Mouse (Mus musculus) midbrain, embryonic 12.5 days (tissue): ENCODE measurements at regions not wholly inside any gene's neighbourhood (a gene's known extent, or its start where the extent isn't known, plus 50 kb on each side); places are given as distances from the start of the nearest gene placed in this dataset.
A peak's percentile ranks its signal among the peaks of the same experiment; 100 is the strongest.

Experiments
- ATAC-seq: fragments of 200-750 bp; cut with Nextera tagmentation; 2 replicates; pipeline ENCODE4 v1.8.0; 2017; ENCODE audit warnings: low read depth, moderate TSS enrichment, moderate library complexity; ENCODE audit not compliant: low FRiP score
- H3K27ac ChIP-seq: fragments of 300-500 bp; sonication (generic); replicated peaks from 2 replicates; pipeline ENCODE4 v1.5.1; 2016; ENCODE audit warnings: mild to moderate bottlenecking
- H3K27me3 ChIP-seq: fragments of 300-500 bp; sonication (generic); 2 replicates; pipeline ENCODE4 v1.6.1; 2016; ENCODE audit warnings: mild to moderate bottlenecking
- H3K36me3 ChIP-seq: fragments of 300-500 bp; sonication (generic); 2 replicates; pipeline ENCODE4 v1.6.1; 2016
- H3K4me1 ChIP-seq: fragments of 300-500 bp; sonication (generic); 2 replicates; pipeline ENCODE4 v1.6.1; 2016
- H3K4me2 ChIP-seq: fragments of 300-500 bp; sonication (generic); replicated peaks from 2 replicates; pipeline ENCODE4 v1.6.1; 2016; ENCODE audit warnings: mild to moderate bottlenecking, moderate library complexity
- H3K4me3 ChIP-seq: fragments of 300-500 bp; sonication (generic); 2 replicates; pipeline ENCODE4 v1.5.1; 2016; ENCODE audit warnings: mild to moderate bottlenecking
- H3K9ac ChIP-seq: fragments of 300-500 bp; sonication (generic); replicated peaks from 2 replicates; pipeline ENCODE4 v1.6.1; 2016; ENCODE audit warnings: mild to moderate bottlenecking, moderate library complexity
- H3K9me3 ChIP-seq: fragments of 300-500 bp; sonication (generic); 2 replicates; pipeline ENCODE4 v1.6.1; 2016; ENCODE audit warnings: mild to moderate bottlenecking
- WGBS: fragments of 180-500 bp; shearing (Covaris S2); methylation state at CpG from one replicate; pipeline ENCODE4 v1.1.7; 2016; 5-methylcytosine and 5-hydroxymethylcytosine counted together

- H3K27ac ChIP-seq, result no peak overlapping the region
- no peak overlapping the region for H3K4me3 ChIP-seq
- no peak for ATAC-seq
- H3K9me3 ChIP-seq, result no peaks in the 10 kb centered on the region
- no peaks in the 10 kb centered on the region for H3K36me3 ChIP-seq
- H3K9ac ChIP-seq, result no peak overlapping the region
- H3K27me3 ChIP-seq, result no peaks in the 10 kb centered on the region
- WGBS, result 42% methylated on average over 7 of the region's 7 CpGs
- H3K4me1 ChIP-seq, result peaks cover 10% of the 10 kb centered on the region; the same call in 1 of the 2 replicates
- no peak overlapping the region for H3K4me2 ChIP-seq
Observed at GRCm38 (mm10) chr11:91132771-91133380, 444.5 kb downstream of the Kif2b start.

DNA sequence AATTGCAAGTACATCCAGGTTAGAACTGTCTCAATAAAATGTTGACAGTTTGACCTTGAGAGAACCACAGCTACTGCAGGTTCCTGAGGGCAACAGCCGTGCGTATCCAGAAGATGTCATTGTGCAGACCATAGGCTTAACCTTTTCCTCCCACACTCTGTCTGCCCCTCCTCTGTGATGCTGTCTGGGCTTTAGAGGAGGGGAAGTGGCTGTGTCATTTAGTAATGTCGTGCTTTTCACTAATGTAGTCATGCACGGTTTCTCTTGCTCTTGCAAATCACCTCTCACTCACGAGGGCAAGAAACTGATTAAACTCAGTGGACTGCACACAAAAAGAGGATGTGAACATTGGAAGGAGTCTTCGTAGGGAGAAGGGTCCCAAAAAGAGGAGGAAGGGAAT lies 443.8 kb upstream of the Tom1l1 start:
- no peak for ATAC-seq
- Histone ChIP-seq H3K27ac (no peak overlapping the region), H3K27me3 (no peaks in the 10 kb centered on the region), H3K9ac (no peak overlapping the region), H3K36me3 (no peaks in the 10 kb centered on the region), H3K4me2 (no peak overlapping the region), H3K9me3 (no peaks in the 10 kb centered on the region), H3K4me3 (no peak overlapping the region), H3K4me1 (peaks cover 10% of the 10 kb centered on the region; the same call in 1 of the 2 replicates)
- WGBS, result 12% methylated on average over 6 of the region's 6 CpGs

GRCm38 (mm10) chr11:91098186-91098585 lies 410.0 kb upstream of the Tom1l1 start:
- H3K9ac ChIP-seq, result no peak overlapping the region
- H3K4me3 ChIP-seq, result no peak overlapping the region
- no peaks in the 10 kb centered on the region for H3K9me3 ChIP-seq
- H3K27ac ChIP-seq, result no peak overlapping the region
- H3K36me3 ChIP-seq, result no peaks in the 10 kb centered on the region
- no peak overlapping the region for H3K4me2 ChIP-seq
- H3K27me3 ChIP-seq, result no peaks in the 10 kb centered on the region
- ATAC-seq, result 0 out of 2 replicates have a peak, but pooled peaks have one; percentile 60
- 68% methylated on average over 5 of the region's 5 CpGs for WGBS
- no peaks in the 10 kb centered on the region for H3K4me1 ChIP-seq

DNA sequence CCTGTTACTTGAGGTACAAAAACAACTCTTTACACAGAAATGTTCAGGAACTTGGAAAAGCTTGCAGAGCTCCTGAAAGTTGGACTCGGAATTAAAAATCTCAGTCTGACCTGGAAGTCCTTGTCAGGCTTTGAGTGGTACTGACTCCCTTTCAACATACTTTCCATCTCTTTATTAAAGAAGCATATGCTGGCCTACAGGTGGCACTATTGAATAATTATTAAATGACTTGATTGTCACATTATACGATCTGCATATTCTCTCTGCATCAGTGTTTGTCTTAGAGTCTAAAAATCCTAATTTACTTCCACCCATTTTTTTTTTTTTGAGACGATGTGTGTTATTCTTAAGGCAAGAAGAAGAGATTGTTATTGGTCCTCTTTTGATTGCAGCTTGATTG lies 409.4 kb upstream of the Tom1l1 start:
- ATAC-seq, result no peak; the same call in 1 of the 2 replicates
- WGBS, result 72% methylated on average over 3 of the region's 3 CpGs
- Histone ChIP-seq H3K4me3 (no peak overlapping the region), H3K9me3 (no peaks in the 10 kb centered on the region), H3K27me3 (no peaks in the 10 kb centered on the region), H3K9ac (no peak overlapping the region), H3K4me1 (no peaks in the 10 kb centered on the region), H3K4me2 (no peak overlapping the region), H3K27ac (no peak overlapping the region), H3K36me3 (no peaks in the 10 kb centered on the region)

DNA sequence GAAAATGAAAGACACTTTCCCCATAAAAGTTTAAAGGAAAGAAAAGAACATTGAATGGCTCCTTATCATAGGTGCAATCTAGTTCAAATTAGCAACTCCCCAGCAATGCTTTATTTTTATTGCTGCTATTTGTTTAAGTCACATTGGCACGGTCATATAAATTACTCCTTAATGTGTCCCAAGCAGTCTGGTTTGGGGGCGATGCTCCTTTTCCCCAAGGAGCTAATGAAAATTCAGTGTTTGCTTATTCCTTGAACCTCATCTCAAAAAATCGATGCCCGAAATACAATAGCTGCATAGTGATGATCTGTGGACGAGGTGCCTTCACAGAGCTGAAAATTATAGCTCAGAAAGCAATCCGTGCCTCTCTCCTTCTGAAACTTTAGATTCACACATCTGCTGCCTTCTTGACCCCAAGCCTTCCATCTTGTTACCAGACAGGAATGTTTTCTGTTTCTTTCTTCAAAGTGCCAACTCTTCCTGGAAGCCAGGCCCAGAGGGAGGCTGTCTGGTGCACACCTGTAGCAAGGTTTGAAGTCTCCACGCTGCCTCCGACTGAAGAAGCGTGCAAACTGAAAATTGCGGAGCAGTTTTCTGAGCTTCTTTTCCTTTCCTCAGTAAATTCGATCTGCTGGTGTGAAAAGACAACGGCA lies 408.0 kb upstream of the Tom1l1 start:
- no peak overlapping the region for H3K9ac ChIP-seq
- no peaks in the 10 kb centered on the region for H3K9me3 ChIP-seq
- no peak overlapping the region for H3K27ac ChIP-seq
- no peak for ATAC-seq
- no peak overlapping the region for H3K4me2 ChIP-seq
- H3K27me3 ChIP-seq, result no peaks in the 10 kb centered on the region
- no peak overlapping the region for H3K4me3 ChIP-seq
- WGBS, result 77% methylated on average over 12 of the region's 12 CpGs
- no peaks in the 10 kb centered on the region for H3K4me1 ChIP-seq
- no peaks in the 10 kb centered on the region for H3K36me3 ChIP-seq

DNA sequence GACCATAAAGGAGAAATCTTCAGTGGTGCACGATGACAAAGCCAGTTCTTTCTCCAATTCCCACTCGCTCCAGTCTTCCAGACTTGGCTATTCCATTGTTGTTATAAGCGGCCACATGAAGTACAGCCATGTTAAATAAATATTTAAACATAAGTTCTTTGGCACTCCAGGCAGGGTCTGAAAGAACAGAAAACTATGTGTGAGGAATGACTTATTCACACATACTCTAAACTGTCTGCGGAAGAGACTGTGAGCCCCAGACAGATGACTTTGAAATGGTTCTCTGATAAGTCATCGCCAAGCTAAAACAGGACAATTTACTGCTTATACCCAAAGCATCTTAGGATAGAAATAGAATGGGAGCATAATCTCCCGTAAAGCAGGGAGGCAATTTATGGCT lies 377.2 kb upstream of the Tom1l1 start:
- Histone ChIP-seq H3K4me2 (no peak overlapping the region), H3K4me1 (no peaks in the 10 kb centered on the region), H3K9ac (no peak overlapping the region), H3K27me3 (no peaks in the 10 kb centered on the region), H3K27ac (no peak overlapping the region), H3K36me3 (no peaks in the 10 kb centered on the region), H3K4me3 (no peak overlapping the region), H3K9me3 (no peaks in the 10 kb centered on the region)
- 81% methylated on average over 6 of the region's 6 CpGs for WGBS
- ATAC-seq, result no peak

- no peak overlapping the region for H3K9ac ChIP-seq
- no peak overlapping the region for H3K4me3 ChIP-seq
- no peaks in the 10 kb centered on the region for H3K36me3 ChIP-seq
- 59% methylated on average over 9 of the region's 9 CpGs for WGBS
- no peak overlapping the region for H3K4me2 ChIP-seq
- no peaks in the 10 kb centered on the region for H3K27me3 ChIP-seq
- no peaks in the 10 kb centered on the region for H3K9me3 ChIP-seq
- H3K27ac ChIP-seq, result no peak overlapping the region
- H3K4me1 ChIP-seq, result no peaks in the 10 kb centered on the region
- ATAC-seq, result no peak; the same call in 1 of the 2 replicates
Observed at GRCm38 (mm10) chr11:91056966-91057597, 368.9 kb upstream of the Tom1l1 start.

GRCm38 (mm10) chr11:91053321-91053720 lies 365.2 kb upstream of the Tom1l1 start:
- Histone ChIP-seq H3K36me3 (no peaks in the 10 kb centered on the region), H3K27ac (no peak overlapping the region), H3K9ac (no peak overlapping the region), H3K4me1 (no peaks in the 10 kb centered on the region), H3K4me2 (no peak overlapping the region), H3K4me3 (no peak overlapping the region), H3K27me3 (no peaks in the 10 kb centered on the region), H3K9me3 (no peaks in the 10 kb centered on the region)
- no peak for ATAC-seq
- WGBS, result 81% methylated on average over 2 of the region's 2 CpGs

DNA sequence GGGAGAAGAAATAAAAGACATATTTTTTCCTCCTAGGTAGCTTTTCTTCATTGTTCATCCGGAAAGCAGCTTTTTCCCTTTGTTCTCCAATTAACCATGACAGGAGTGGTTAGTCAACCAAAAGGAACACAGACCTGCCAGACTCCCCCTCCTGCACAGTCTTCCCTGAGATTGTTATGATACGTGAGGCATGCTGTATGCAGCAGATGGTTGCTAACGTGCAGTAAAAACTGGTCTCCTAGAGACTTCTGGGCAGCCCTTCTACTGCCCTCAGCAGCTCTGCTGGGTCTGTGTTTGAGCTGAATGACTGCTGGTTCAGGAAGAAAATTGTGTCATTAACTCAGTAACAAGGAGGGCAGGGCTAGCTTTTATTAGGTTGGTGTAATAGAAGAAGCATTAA lies 363.5 kb upstream of the Tom1l1 start:
- Histone ChIP-seq H3K9ac (no peak overlapping the region), H3K36me3 (no peaks in the 10 kb centered on the region), H3K4me2 (no peak overlapping the region), H3K9me3 (no peaks in the 10 kb centered on the region), H3K27ac (no peak overlapping the region), H3K4me1 (no peaks in the 10 kb centered on the region), H3K27me3 (no peaks in the 10 kb centered on the region), H3K4me3 (no peak overlapping the region)
- 34% methylated on average over 3 of the region's 3 CpGs for WGBS
- ATAC-seq, result no peak

- H3K27ac ChIP-seq, result no peak overlapping the region
- 76% methylated on average over 3 of the region's 3 CpGs for WGBS
- no peaks in the 10 kb centered on the region for H3K27me3 ChIP-seq
Observed at GRCm38 (mm10) chr11:91041486-91041885, 353.3 kb upstream of the Tom1l1 start.

More at GRCm38 (mm10) chr11:91041486-91041885, 353.3 kb upstream of the Tom1l1 start:
- no peak for ATAC-seq
- Histone ChIP-seq H3K4me2 (no peak overlapping the region), H3K4me3 (no peak overlapping the region), H3K9me3 (no peaks in the 10 kb centered on the region), H3K36me3 (no peaks in the 10 kb centered on the region), H3K4me1 (no peaks in the 10 kb centered on the region), H3K9ac (no peak overlapping the region)
